Mouse (Mus musculus): ENCODE measurements at regions not wholly inside any gene's neighbourhood (a gene's known extent, or its start where the extent isn't known, plus 50 kb on each side); places are given as distances from the start of the nearest gene placed in this dataset.

DNA sequence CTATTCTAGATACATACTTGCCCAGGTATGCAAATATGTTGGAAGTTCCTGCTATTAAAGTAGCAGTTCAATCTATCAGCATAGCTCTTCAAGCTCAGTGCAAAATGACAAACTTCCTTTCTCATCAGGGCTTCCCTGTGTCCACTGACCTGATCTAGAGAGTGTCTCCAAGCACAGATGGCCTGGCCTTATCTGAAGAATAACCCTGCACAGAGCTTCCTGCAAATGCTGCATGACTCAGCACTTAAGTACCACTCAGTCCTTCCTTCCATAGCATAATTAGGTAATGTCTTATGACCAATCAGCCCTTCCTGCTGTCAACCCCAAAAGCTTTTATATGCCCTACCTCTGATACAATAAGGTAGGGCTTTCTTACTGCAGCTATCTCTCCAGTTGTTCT, 644.6 kb downstream of the Tmem182 start:
- TF ChIP-seq CTCF (conservative IDR thresholded peaks at IDR 0.05; ENCODE audit: insufficient read depth, insufficient read length, low read depth, low read length) (no peak), POLR2A (IDR thresholded peaks at IDR 0.05; ENCODE audit: low read depth, low read length) (no peak)
- Histone ChIP-seq H3K4me1 (ENCODE audit: control insufficient read depth, insufficient read depth, low read length) (no peaks in the 10 kb centered on the region), H3K27me3 (replicated peaks; ENCODE audit: control insufficient read depth, insufficient read depth, low read length) (no peaks in the 10 kb centered on the region), H3K27ac (ENCODE audit: insufficient read depth, low read depth, low read length) (no peak overlapping the region), H3K36me3 (ENCODE audit: control insufficient read depth, insufficient read depth, low read length) (no peaks in the 10 kb centered on the region), H3K4me3 (ENCODE audit: insufficient read depth, low read depth, low read length) (no peak overlapping the region)
- DNase-seq = no peak
